Mouse (Mus musculus) liver, adult 2 months (tissue): Measurements from ENCODE around the gene Stx3.

ENCODE experiments used
- CTCF ChIP-seq: fragments of 200-500 bp; IDR thresholded peaks from 2 replicates; pipeline ENCODE4 v1.5.1; 2011; ENCODE audit warnings: low read depth, low read length, control low read depth
- POLR2A ChIP-seq: fragments of 200-500 bp; IDR thresholded peaks from 2 replicates; pipeline ENCODE4 v1.6.1; 2011; ENCODE audit warnings: low read length, control low read depth; ENCODE audit not compliant: insufficient read depth; ENCODE audit errors: extremely low read depth

- no peak for TF ChIP-seq POLR2A
- TF ChIP-seq CTCF = no peak
Observed at GRCm38 (mm10) chr19:11794447-11794846, 24.8 kb downstream of the Stx3 start.
